Mouse (Mus musculus): ENCODE measurements around the gene Pmp22. TPM values are rescaled to one million over a fixed set of nuclear protein-coding genes. Genes with fewer than 3 reads are reported as not detected.

Pmp22 gene
- total and polyA plus RNA-seq, 3 experiments, result not detected

DNA sequence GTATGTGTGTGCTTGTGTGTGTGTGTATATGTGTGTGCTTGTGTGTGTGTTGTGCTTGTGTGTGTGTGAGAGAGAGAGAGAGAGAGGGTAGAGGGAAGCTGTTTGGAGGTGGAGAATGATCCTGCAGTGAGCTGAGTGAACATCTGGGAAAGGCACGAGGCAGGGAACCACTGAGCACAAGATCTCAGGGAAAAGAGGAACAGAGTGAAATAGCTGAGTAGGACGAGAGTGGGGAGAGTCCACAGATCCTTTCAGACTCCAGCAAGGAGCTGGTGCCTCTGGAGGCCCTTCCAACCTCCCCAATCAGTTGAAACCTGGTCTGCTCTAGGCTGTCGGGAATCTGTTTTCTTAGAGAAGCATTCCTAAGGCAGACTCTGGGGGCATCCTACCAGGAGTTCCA lies 10.0 kb downstream of the Pmp22 start:
- no peaks in the 10 kb centered on the region for H3K36me3 ChIP-seq (ENCODE audit: control insufficient read depth in 1 of 2, insufficient read depth in 2 of 2, low read length in 2 of 2)
- no peaks in the 10 kb centered on the region for H3K4me1 ChIP-seq (ENCODE audit: control insufficient read depth in 1 of 2, insufficient read depth in 2 of 2, low read length in 2 of 2)
- no peak for TF ChIP-seq SMC3 (IDR thresholded peaks at IDR 0.05; ENCODE audit: low read depth, low read length)
- no peak for TF ChIP-seq MEF2A (IDR thresholded peaks at IDR 0.05; ENCODE audit: extremely low read depth, insufficient replicate concordance, low read depth, low read length, poor library complexity, severe bottlenecking)
- no peak for TF ChIP-seq TAL1 (IDR thresholded peaks at IDR 0.05; ENCODE audit: low read length)
- TF ChIP-seq HCFC1 (IDR thresholded peaks at IDR 0.05; ENCODE audit: low read depth, low read length), result no peak
- no peak for TF ChIP-seq RCOR1 (IDR thresholded peaks at IDR 0.05; ENCODE audit: low read depth, low read length)
- TF ChIP-seq CHD2 (IDR thresholded peaks at IDR 0.05; ENCODE audit: low read length), result no peak
- no peak for TF ChIP-seq POLR2AphosphoS2 (IDR thresholded peaks at IDR 0.05; ENCODE audit: low read length)
- no peak for TF ChIP-seq GATA1 (IDR thresholded peaks at IDR 0.05; ENCODE audit: low read depth, low read length)
- no peak for TF ChIP-seq CTCF (IDR thresholded peaks at IDR 0.05 in 2 of 3, conservative IDR thresholded peaks at IDR 0.05 in 1 of 3; ENCODE audit: control insufficient read depth in 1 of 3, insufficient read depth in 1 of 3, low read depth in 2 of 3, low read length in 3 of 3, poor library complexity in 1 of 3, severe bottlenecking in 1 of 3)
- TF ChIP-seq ZC3H11A (IDR thresholded peaks at IDR 0.05; ENCODE audit: low read depth, low read length), result no peak
- TF ChIP-seq SIN3A (IDR thresholded peaks at IDR 0.05; ENCODE audit: low read length), result no peak
- no peak for TF ChIP-seq CHD1 (IDR thresholded peaks at IDR 0.05; ENCODE audit: low read depth, low read length)
- no peak for TF ChIP-seq POLR2A (IDR thresholded peaks at IDR 0.05; ENCODE audit: control insufficient read depth in 1 of 2, insufficient read depth in 1 of 2, low read depth in 1 of 2, low read length in 2 of 2, poor library complexity in 1 of 2)
- no peak for TF ChIP-seq EP300 (IDR thresholded peaks at IDR 0.05; ENCODE audit: low read depth in 1 of 2, low read length in 2 of 2)
- TF ChIP-seq MXI1 (IDR thresholded peaks at IDR 0.05; ENCODE audit: low read depth, low read length), result no peak
- TF ChIP-seq MYC (IDR thresholded peaks at IDR 0.05; ENCODE audit: low read depth, low read length), result no peak
- H3K4me3 ChIP-seq (ENCODE audit: control insufficient read depth in 1 of 2, insufficient read depth in 1 of 2, low read depth in 2 of 2, low read length in 2 of 2), result no peak overlapping the region
- no peak overlapping the region for H3K27ac ChIP-seq (ENCODE audit: control insufficient read depth, low read depth, low read length)
- H3K79me2 ChIP-seq (ENCODE audit: control insufficient read depth, insufficient read depth, low read length, poor library complexity), result no peaks in the 10 kb centered on the region
- no peak for DNase-seq (ENCODE audit: low read depth, low spot score)
- no peaks in the 10 kb centered on the region for H3K9me3 ChIP-seq (replicated peaks; ENCODE audit: insufficient read depth, low read length)
- H3K9ac ChIP-seq (ENCODE audit: control insufficient read depth, low read depth, low read length, poor library complexity, severe bottlenecking), result no peak overlapping the region
- no peaks in the 10 kb centered on the region for H3K27me3 ChIP-seq (ENCODE audit: control insufficient read depth in 1 of 2, insufficient read depth in 2 of 2, low read length in 2 of 2)

- H3K36me3 ChIP-seq (ENCODE audit: control insufficient read depth in 1 of 2, insufficient read depth in 2 of 2, low read length in 2 of 2), result no peaks in the 10 kb centered on the region
- no peaks in the 10 kb centered on the region for H3K27me3 ChIP-seq (ENCODE audit: control insufficient read depth in 1 of 2, insufficient read depth in 2 of 2, low read length in 2 of 2)
- H3K4me3 ChIP-seq (ENCODE audit: control insufficient read depth in 1 of 2, insufficient read depth in 1 of 2, low read depth in 2 of 2, low read length in 2 of 2), result no peak overlapping the region
- H3K27ac ChIP-seq (ENCODE audit: control insufficient read depth, low read depth, low read length), result no peak overlapping the region
- H3K4me1 ChIP-seq (ENCODE audit: control insufficient read depth in 1 of 2, insufficient read depth in 2 of 2, low read length in 2 of 2), result no peaks in the 10 kb centered on the region
- H3K79me2 ChIP-seq (ENCODE audit: control insufficient read depth, insufficient read depth, low read length, poor library complexity), result no peaks in the 10 kb centered on the region
- TF ChIP-seq HCFC1 (IDR thresholded peaks at IDR 0.05; ENCODE audit: low read depth, low read length) (no peak), CHD1 (IDR thresholded peaks at IDR 0.05; ENCODE audit: low read depth, low read length) (no peak), MEF2A (IDR thresholded peaks at IDR 0.05; ENCODE audit: extremely low read depth, insufficient replicate concordance, low read depth, low read length, poor library complexity, severe bottlenecking) (no peak), MAFK (IDR thresholded peaks at IDR 0.05; ENCODE audit: borderline replicate concordance, low read depth, low read length) (no peak), ELF1 (IDR thresholded peaks at IDR 0.05; ENCODE audit: low read depth, low read length) (no peak), CHD2 (IDR thresholded peaks at IDR 0.05; ENCODE audit: low read length) (no peak), MXI1 (IDR thresholded peaks at IDR 0.05; ENCODE audit: low read depth, low read length) (no peak), ZKSCAN1 (IDR thresholded peaks at IDR 0.05; ENCODE audit: low read depth, low read length) (no peak), ETS1 (IDR thresholded peaks at IDR 0.05; ENCODE audit: low read depth, low read length) (no peak), UBTF (IDR thresholded peaks at IDR 0.05; ENCODE audit: borderline replicate concordance, insufficient read depth, low read depth, low read length) (no peak), GABPA (IDR thresholded peaks at IDR 0.05; ENCODE audit: low read depth, low read length) (no peak), TCF12 (IDR thresholded peaks at IDR 0.05; ENCODE audit: low read depth, low read length) (no peak), MYB (IDR thresholded peaks at IDR 0.05; ENCODE audit: low read depth, low read length) (no peak), MYC (IDR thresholded peaks at IDR 0.05; ENCODE audit: low read depth, low read length) (no peak), SMC3 (IDR thresholded peaks at IDR 0.05; ENCODE audit: low read depth, low read length) (no peak), USF1 (IDR thresholded peaks at IDR 0.05; ENCODE audit: low read depth, low read length) (no peak), ZMIZ1 (IDR thresholded peaks at IDR 0.05; ENCODE audit: low read depth, low read length) (no peak), RAD21 (IDR thresholded peaks at IDR 0.05; ENCODE audit: low read depth, low read length) (no peak), POLR2A (IDR thresholded peaks at IDR 0.05; ENCODE audit: control insufficient read depth in 1 of 2, insufficient read depth in 1 of 2, low read depth in 1 of 2, low read length in 2 of 2, poor library complexity in 1 of 2) (no peak), NRF1 (IDR thresholded peaks at IDR 0.05; ENCODE audit: insufficient read depth, low read depth, low read length, poor library complexity, severe bottlenecking) (no peak)
- H3K9ac ChIP-seq (ENCODE audit: control insufficient read depth, low read depth, low read length, poor library complexity, severe bottlenecking), result no peak overlapping the region
- H3K9me3 ChIP-seq (replicated peaks; ENCODE audit: insufficient read depth, low read length), result no peaks in the 10 kb centered on the region
- DNase-seq (ENCODE audit: low read depth, low spot score), result no peak
These were observed 13.5 kb downstream of the Pmp22 start for GRCm38 (mm10) chr11:63142311-63142710.
